Comparison of ENCODE assay signal across 9 mouse cellular contexts in genomic region chr5:143656708-143657245, GRCm38 (mm10). TPM values are rescaled to one million over a fixed set of nuclear protein-coding genes. Genes with fewer than 3 reads are reported as not detected.
DNase-seq lines count a peak whose midpoint lies in the region; ATAC-seq and TF ChIP-seq lines count a peak whose summit lies in the region.
"Had no signal": no experiment of that assay in that cellular context is flagged by ENCODE, and none has a peak within 500 bp of the region (broad histone marks: within the 10 kb centered on the region; RNA-seq: fewer than 3 reads in every experiment).

No protein-coding gene starts in this region.

- no peak overlapping the region for H3K4me3 ChIP-seq in kidney, embryonic 14.5 days (ENCODE audit: low read length)
- no peak overlapping the region for H3K4me3 ChIP-seq in MEL (ENCODE audit: control insufficient read depth in 1 of 2, insufficient read depth in 1 of 2, low read depth in 2 of 2, low read length in 2 of 2)
- H3K4me3 ChIP-seq in liver, embryonic 12.5 days, result no peak overlapping the region
- H3K4me3 ChIP-seq: midbrain, embryonic 15.5 days had no signal

- peak overlapping the region; percentile 92 for H3K27ac ChIP-seq in kidney, embryonic 14.5 days (ENCODE audit: low read depth, low read length)
- peak overlapping the region; percentile 96 for H3K27ac ChIP-seq in MEL (ENCODE audit: control insufficient read depth, low read depth, low read length)
- peak overlapping the region; percentile 97 for H3K27ac ChIP-seq in liver, embryonic 12.5 days
- H3K27ac ChIP-seq: midbrain, embryonic 15.5 days had no signal

- H3K4me1 ChIP-seq in kidney, embryonic 14.5 days (ENCODE audit: control insufficient read depth, insufficient read depth, low read length), result peaks cover 42% of the 10 kb centered on the region
- peaks cover 32 to 55% of the 10 kb centered on the region in 2 experiments for H3K4me1 ChIP-seq in MEL (ENCODE audit: control insufficient read depth in 1 of 2, insufficient read depth in 2 of 2, low read length in 2 of 2)
- peaks cover 99% of the 10 kb centered on the region for H3K4me1 ChIP-seq in liver, embryonic 12.5 days

- no peak for TF ChIP-seq POLR2A in MEL (IDR thresholded peaks at IDR 0.05; ENCODE audit: control insufficient read depth in 1 of 2, insufficient read depth in 1 of 2, low read depth in 1 of 2, low read length in 2 of 2, poor library complexity in 1 of 2)

- no peak for TF ChIP-seq EP300 in MEL (IDR thresholded peaks at IDR 0.05; ENCODE audit: low read depth in 1 of 2, low read length in 2 of 2)

- peaks cover 37% of the 10 kb centered on the region for H3K79me2 ChIP-seq in MEL (ENCODE audit: control insufficient read depth, insufficient read depth, low read length, poor library complexity)

- no peak for DNase-seq in kidney, adult 11 months
- DNase-seq in MEL (ENCODE audit: low read depth, low spot score), result no peak
- DNase-seq in embryo, embryonic 10.5 days (ENCODE audit: low spot score), result peak; percentile 69
- DNase-seq in adrenal gland, postnatal 14 days, result no peak
- DNase-seq: kidney, adult 9 months had no signal

- no peak overlapping the region for H3K9ac ChIP-seq in kidney, embryonic 14.5 days (ENCODE audit: low read depth, low read length)
- H3K9ac ChIP-seq in MEL (ENCODE audit: control insufficient read depth, low read depth, low read length, poor library complexity, severe bottlenecking), result peak overlapping the region; percentile 83; the same call in 1 of the 2 replicates
- 0 out of 2 replicates have a peak overlapping the region, but pooled peaks have one; percentile 1 for H3K9ac ChIP-seq in liver, embryonic 12.5 days
- H3K9ac ChIP-seq: midbrain, embryonic 15.5 days had no signal

- ATAC-seq in kidney, embryonic 14.5 days (ENCODE audit: low FRiP score, low TSS enrichment), result no peak
- no peak for ATAC-seq in liver, embryonic 12.5 days
- no peak for ATAC-seq in erythroblast, adult 5-6 weeks (replicated peaks; ENCODE audit: low FRiP score, poor library complexity, severe bottlenecking)
- ATAC-seq: midbrain, embryonic 15.5 days had no signal

- H3K4me2 ChIP-seq in kidney, embryonic 14.5 days (replicated peaks; ENCODE audit: low read depth, low read length), result no peak overlapping the region
- no peak overlapping the region for H3K4me2 ChIP-seq in liver, embryonic 12.5 days
- H3K4me2 ChIP-seq: midbrain, embryonic 15.5 days had no signal

- TF ChIP-seq CTCF in MEL (IDR thresholded peaks at IDR 0.05 in 2 of 3, conservative IDR thresholded peaks at IDR 0.05 in 1 of 3; ENCODE audit: control insufficient read depth in 1 of 3, insufficient read depth in 1 of 3, low read depth in 2 of 3, low read length in 3 of 3, poor library complexity in 1 of 3, severe bottlenecking in 1 of 3), result no peak

- no peaks in the 10 kb centered on the region for H3K9me3 ChIP-seq in kidney, embryonic 14.5 days (ENCODE audit: control insufficient read depth, low read length)
- H3K9me3 ChIP-seq in MEL (replicated peaks; ENCODE audit: insufficient read depth, low read length), result no peaks in the 10 kb centered on the region
- H3K9me3 ChIP-seq in liver, embryonic 12.5 days (replicated peaks), result no peaks in the 10 kb centered on the region
- H3K9me3 ChIP-seq: midbrain, embryonic 15.5 days had no signal

- no peaks in the 10 kb centered on the region for H3K27me3 ChIP-seq in kidney, embryonic 14.5 days (ENCODE audit: control insufficient read depth, insufficient read depth, low read length)
- no peaks in the 10 kb centered on the region for H3K27me3 ChIP-seq in MEL (ENCODE audit: control insufficient read depth in 1 of 2, insufficient read depth in 2 of 2, low read length in 2 of 2)
- H3K27me3 ChIP-seq in liver, embryonic 12.5 days (replicated peaks), result no peaks in the 10 kb centered on the region
- H3K27me3 ChIP-seq: midbrain, embryonic 15.5 days had no signal

- no peak for TF ChIP-seq RAD21 in MEL (IDR thresholded peaks at IDR 0.05; ENCODE audit: low read depth, low read length)

- 49% methylated on average over 2 of the region's 2 CpGs for WGBS in kidney, embryonic 14.5 days
- 78% methylated on average over 2 of the region's 2 CpGs for WGBS in liver, embryonic 12.5 days (ENCODE audit: insufficient replicate concordance)

- no peaks in the 10 kb centered on the region for H3K36me3 ChIP-seq in kidney, embryonic 14.5 days (ENCODE audit: control insufficient read depth, insufficient read depth, low read length)
- H3K36me3 ChIP-seq in MEL (ENCODE audit: control insufficient read depth in 1 of 2, insufficient read depth in 2 of 2, low read length in 2 of 2), result peaks cover 0 to 48% of the 10 kb centered on the region in 2 experiments; a peak in 2 of 4 replicates
- peaks cover 7% of the 10 kb centered on the region for H3K36me3 ChIP-seq in liver, embryonic 12.5 days
- H3K36me3 ChIP-seq: midbrain, embryonic 15.5 days had no signal

TF ChIP-seq in MEL, 35 proteins besides CTCF, POLR2A, EP300 and RAD21:
- TF ChIP-seq USF1 (IDR thresholded peaks at IDR 0.05; ENCODE audit: low read depth, low read length) (no peak), UBTF (IDR thresholded peaks at IDR 0.05; ENCODE audit: borderline replicate concordance, insufficient read depth, low read depth, low read length) (no peak), MYB (IDR thresholded peaks at IDR 0.05; ENCODE audit: low read depth, low read length) (no peak), USF2 (IDR thresholded peaks at IDR 0.05; ENCODE audit: borderline replicate concordance in 1 of 2, insufficient read depth in 1 of 2, low read depth in 1 of 2, low read length in 2 of 2) (no peak), GABPA (IDR thresholded peaks at IDR 0.05; ENCODE audit: low read depth, low read length) (no peak), ZMIZ1 (IDR thresholded peaks at IDR 0.05; ENCODE audit: low read depth, low read length) (no peak), RCOR1 (IDR thresholded peaks at IDR 0.05; ENCODE audit: low read depth, low read length) (no peak), ETS1 (IDR thresholded peaks at IDR 0.05; ENCODE audit: low read depth, low read length) (no peak), NELFE (IDR thresholded peaks at IDR 0.05; ENCODE audit: low read depth, low read length) (no peak), MAX (IDR thresholded peaks at IDR 0.05; ENCODE audit: low read length) (no peak), TBP (IDR thresholded peaks at IDR 0.05; ENCODE audit: low read depth, low read length) (no peak), SIN3A (IDR thresholded peaks at IDR 0.05; ENCODE audit: low read length) (no peak)

RNA-seq across cellular contexts. Expression of gene Cyth3, which starts 34.5 kb away (rescaled TPM):
- 35.7 and 64.9 TPM in 2 replicates for polyA plus RNA-seq in kidney, embryonic 14.5 days (2014; fragmentation: Nextera tagmentation; extraction: Ambion mirVana)
- total RNA-seq in MEL (2012; rRNA removed), result 32.8 and 41.1 TPM in 2 replicates
- polyA plus RNA-seq in MEL (2012; ENCODE audit: insufficient read depth in 1 of 2, insufficient read length in 2 of 2, low read depth in 1 of 2, low replicate concordance in 2 of 2, missing spikeins in 1 of 2), result 10 to 100 TPM in 1 of 2 experiments, not detected in 1; 44.9 TPM
- polyA plus RNA-seq in liver, embryonic 12.5 days (2016; fragmentation: Nextera tagmentation; extraction: Ambion mirVana), result 46.0 and 47.7 TPM in 2 replicates
- total RNA-seq in adrenal gland, postnatal 14 days (2021), result 139 and 144 TPM in 2 replicates
- total RNA-seq in erythroblast, adult 5-6 weeks (2015; ENCODE audit: low replicate concordance), result 105 and 106 TPM in 2 replicates
- total RNA-seq in erythroblast, adult 5-6 weeks (2017; ENCODE audit: low replicate concordance), result 145 and 205 TPM in 2 replicates
